Mouse (Mus musculus): Measurements from ENCODE around the gene Trpm7.

- TF ChIP-seq CTCF (conservative IDR thresholded peaks at IDR 0.05; ENCODE audit: insufficient read depth, insufficient read length, low read depth, low read length) (no peak), POLR2A (IDR thresholded peaks at IDR 0.05; ENCODE audit: low read depth, low read length) (no peak)
These were observed 9.7 kb downstream of the Trpm7 start for GRCm38 (mm10) chr2:126866301-126866700.

Measured in kidney, adult 2 months (tissue).